Mouse (Mus musculus) megakaryocyte-erythroid progenitor cell, adult 5-6 weeks (primary cell): ENCODE measurements around the gene Rgs8. TPM values are rescaled to one million over a fixed set of nuclear protein-coding genes. Genes with fewer than 3 reads are reported as not detected.
A peak's percentile ranks its signal among the peaks of the same experiment; 100 is the strongest.

Experiments used
- ATAC-seq: replicated peaks from 2 replicates; pipeline ENCODE4 v1.8.0; 2016; ENCODE audit warnings: mild to moderate bottlenecking, inconsistent platforms; ENCODE audit not compliant: severe bottlenecking, poor library complexity, low FRiP score, low TSS enrichment
- total RNA-seq, 2 experiments: library from RNA; stranded (forward) in 1 of 2; stranded (reverse) in 1 of 2; fragments of 200-1000, 215-1000 nt in 1 of 2; fragments of >200 nt in 1 of 2; fragmentation: Nextera tagmentation in 1 of 2; gene quantifications; 2 replicates each; pipeline ENCODE4 v1.2.3; 2014 to 2017

Gene Rgs8
- total RNA-seq, 2 experiments from 2014 or later: not detected

GRCm38 (mm10) chr1:153671352-153671751 lies 18.5 kb downstream of the Rgs8 start:
- no peak for ATAC-seq

GRCm38 (mm10) chr1:153672698-153673097 lies 19.9 kb downstream of the Rgs8 start:
- no peak for ATAC-seq

GRCm38 (mm10) chr1:153673900-153674299 lies 21.1 kb downstream of the Rgs8 start:
- no peak for ATAC-seq

GRCm38 (mm10) chr1:153675591-153675990 lies 22.8 kb downstream of the Rgs8 start:
- ATAC-seq: no peak

- ATAC-seq: no peak
Observed at GRCm38 (mm10) chr1:153677635-153678034, 24.8 kb downstream of the Rgs8 start.

GRCm38 (mm10) chr1:153679147-153679546 lies 26.3 kb downstream of the Rgs8 start:
- no peak for ATAC-seq

GRCm38 (mm10) chr1:153679653-153680052 lies 26.8 kb downstream of the Rgs8 start:
- ATAC-seq: no peak

GRCm38 (mm10) chr1:153680363-153680762 lies 27.5 kb downstream of the Rgs8 start:
- no peak for ATAC-seq

GRCm38 (mm10) chr1:153681036-153681435 lies 28.2 kb downstream of the Rgs8 start:
- no peak for ATAC-seq

GRCm38 (mm10) chr1:153683190-153683589 lies 30.4 kb downstream of the Rgs8 start:
- no peak for ATAC-seq

GRCm38 (mm10) chr1:153685630-153686029 lies 32.8 kb downstream of the Rgs8 start:
- no peak for ATAC-seq

- no peak for ATAC-seq
Observed at GRCm38 (mm10) chr1:153692526-153692925, 39.7 kb downstream of the Rgs8 start.

GRCm38 (mm10) chr1:153694372-153695120 lies 41.7 kb downstream of the Rgs8 start:
- ATAC-seq: no peak

- no peak for ATAC-seq
Observed at GRCm38 (mm10) chr1:153695398-153695797, 42.6 kb downstream of the Rgs8 start.

GRCm38 (mm10) chr1:153696093-153696492 lies 43.3 kb downstream of the Rgs8 start:
- ATAC-seq: no peak

- ATAC-seq: no peak
Observed at GRCm38 (mm10) chr1:153696541-153696940, 43.7 kb downstream of the Rgs8 start.

- no peak for ATAC-seq
Observed at GRCm38 (mm10) chr1:153697581-153698251, 44.9 kb downstream of the Rgs8 start.

GRCm38 (mm10) chr1:153698311-153699084 lies 45.7 kb downstream of the Rgs8 start:
- ATAC-seq: no peak

GRCm38 (mm10) chr1:153700448-153701063 lies 47.7 kb downstream of the Rgs8 start:
- ATAC-seq: no peak

- ATAC-seq: peak; percentile 30; the same call in 1 of the 2 replicates
Observed at GRCm38 (mm10) chr1:153701461-153701860, 48.6 kb downstream of the Rgs8 start.
